Mouse (Mus musculus) neural tube, embryonic 13.5 days (tissue): ENCODE data around the gene Tead1. TPM values are rescaled to one million over a fixed set of nuclear protein-coding genes. Genes with fewer than 3 reads are reported as not detected.

Experiments
- ATAC-seq: fragments of 200-750 bp; cut with Nextera tagmentation; 2 replicates; pipeline ENCODE4 v1.8.0; 2017; ENCODE audit warnings: low read depth, mild to moderate bottlenecking, moderate TSS enrichment, moderate library complexity
- H3K27ac ChIP-seq: fragments of 300-500 bp; sonication (generic); replicated peaks from 2 replicates; pipeline ENCODE4 v1.5.1; 2015; ENCODE audit warnings: moderate library complexity, mild to moderate bottlenecking, inconsistent platforms
- H3K27me3 ChIP-seq: fragments of 300-500 bp; sonication (generic); 2 replicates; pipeline ENCODE4 v1.6.1; 2015; ENCODE audit warnings: mild to moderate bottlenecking, inconsistent platforms
- H3K36me3 ChIP-seq: fragments of 300-500 bp; sonication (generic); 2 replicates; pipeline ENCODE4 v1.6.1; 2015; ENCODE audit warnings: mild to moderate bottlenecking, inconsistent platforms
- H3K4me1 ChIP-seq: fragments of 300-500 bp; sonication (generic); replicated peaks from 2 replicates; pipeline ENCODE4 v1.6.1; 2015; ENCODE audit warnings: inconsistent platforms
- H3K4me2 ChIP-seq: fragments of 300-500 bp; sonication (generic); 2 replicates; pipeline ENCODE4 v1.6.1; 2015; ENCODE audit warnings: inconsistent platforms, mild to moderate bottlenecking, moderate library complexity
- H3K4me3 ChIP-seq: fragments of 300-500 bp; sonication (generic); 2 replicates; pipeline ENCODE4 v1.5.1; 2015; ENCODE audit warnings: mild to moderate bottlenecking, inconsistent platforms
- H3K9ac ChIP-seq: fragments of 300-500 bp; sonication (generic); 2 replicates; pipeline ENCODE4 v1.6.1; 2015; ENCODE audit warnings: moderate library complexity, mild to moderate bottlenecking, inconsistent platforms
- H3K9me3 ChIP-seq: fragments of 300-500 bp; sonication (generic); 2 replicates; pipeline ENCODE4 v1.6.1; 2016; ENCODE audit warnings: inconsistent platforms
- WGBS: fragments of 180-500 bp; shearing (Covaris S2); methylation state at CpG from one replicate; pipeline ENCODE4 v1.1.7; 2015; 5-methylcytosine and 5-hydroxymethylcytosine counted together
- polyA plus RNA-seq: library from polyadenylated mRNA; unstranded; fragments of >200 nt; fragmentation: Nextera tagmentation; extraction: Ambion mirVana; gene quantifications from 2 replicates; pipeline ENCODE4 v1.2.1, GENCODE M21; 2015

Gene Tead1
- polyA plus RNA-seq, 1 experiment from 2014 or later: 18.5 TPM

- H3K27ac ChIP-seq: no peak overlapping the region
- peak overlapping the region; percentile 34; the same call in 1 of the 2 replicates for H3K9ac ChIP-seq
- H3K36me3 ChIP-seq: 0 out of 2 replicates have a peak, but pooled peaks cover 6% of the 10 kb centered on the region
- H3K4me3 ChIP-seq: no peak overlapping the region
- WGBS: 16% methylated on average over 5 of the region's 5 CpGs
- no peak overlapping the region for H3K4me2 ChIP-seq
- no peaks in the 10 kb centered on the region for H3K27me3 ChIP-seq
- H3K9me3 ChIP-seq: no peaks in the 10 kb centered on the region
- peaks cover 62% of the 10 kb centered on the region for H3K4me1 ChIP-seq
- 0 out of 2 replicates have a peak, but pooled peaks have one; percentile 10 for ATAC-seq
Measured at GRCm38 (mm10) chr7:112854516-112854915, 175.4 kb downstream of the Tead1 start.

- peaks cover 61% of the 10 kb centered on the region for H3K4me1 ChIP-seq
- H3K4me2 ChIP-seq: no peak overlapping the region
- no peak overlapping the region for H3K4me3 ChIP-seq
- ATAC-seq: no peak
- 0 out of 2 replicates have a peak overlapping the region, but pooled peaks have one; percentile 8 for H3K9ac ChIP-seq
- no peak overlapping the region for H3K27ac ChIP-seq
- WGBS: 79% methylated on average over 6 of the region's 6 CpGs
- H3K9me3 ChIP-seq: no peaks in the 10 kb centered on the region
- H3K27me3 ChIP-seq: no peaks in the 10 kb centered on the region
- 0 out of 2 replicates have a peak, but pooled peaks cover 6% of the 10 kb centered on the region for H3K36me3 ChIP-seq
Measured at GRCm38 (mm10) chr7:112855419-112855818, 176.3 kb downstream of the Tead1 start.

DNA sequence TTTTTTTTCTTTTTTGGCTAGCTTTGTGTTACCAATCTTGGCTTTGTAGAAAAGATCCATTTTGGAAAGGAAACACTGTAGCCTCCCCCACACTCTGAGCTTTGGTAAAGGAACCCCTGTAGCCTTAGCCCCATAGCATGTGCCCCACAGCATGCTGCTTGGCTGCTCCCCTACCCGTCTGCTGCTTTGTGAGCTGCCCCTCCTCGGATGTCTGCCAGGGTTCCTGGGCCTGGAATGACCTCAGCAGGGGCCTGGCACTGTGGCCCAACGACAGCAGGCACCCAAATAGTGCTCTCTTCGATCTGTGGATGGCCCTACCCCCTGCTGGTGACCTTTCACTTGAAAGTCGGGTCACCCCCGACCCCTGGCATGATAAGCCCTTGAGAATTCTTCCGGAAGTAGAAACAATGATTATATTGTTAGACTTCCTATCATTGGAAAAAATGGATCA is 177.0 kb downstream of the Tead1 start:
- Histone ChIP-seq H3K4me2 (no peak overlapping the region), H3K27ac (no peak overlapping the region), H3K4me3 (no peak overlapping the region), H3K9ac (no peak overlapping the region), H3K36me3 (0 out of 2 replicates have a peak, but pooled peaks cover 6% of the 10 kb centered on the region), H3K27me3 (no peaks in the 10 kb centered on the region), H3K4me1 (peaks cover 54% of the 10 kb centered on the region), H3K9me3 (no peaks in the 10 kb centered on the region)
- 30% methylated on average over 7 of the region's 7 CpGs for WGBS
- no peak for ATAC-seq

GRCm38 (mm10) chr7:112856583-112856982 is 177.5 kb downstream of the Tead1 start:
- Histone ChIP-seq H3K4me3 (no peak overlapping the region), H3K27me3 (no peaks in the 10 kb centered on the region), H3K9ac (no peak overlapping the region), H3K9me3 (no peaks in the 10 kb centered on the region), H3K4me2 (no peak overlapping the region), H3K36me3 (peaks cover 9% of the 10 kb centered on the region; the same call in 1 of the 2 replicates), H3K27ac (no peak overlapping the region), H3K4me1 (peaks cover 50% of the 10 kb centered on the region)
- WGBS: 56% methylated on average over 10 of the region's 10 CpGs
- ATAC-seq: no peak

GRCm38 (mm10) chr7:112859887-112860286 is 180.8 kb downstream of the Tead1 start:
- no peaks in the 10 kb centered on the region for H3K9me3 ChIP-seq
- WGBS: 94% methylated on average over 6 of the region's 6 CpGs
- peaks cover 28% of the 10 kb centered on the region for H3K36me3 ChIP-seq
- ATAC-seq: no peak
- H3K4me2 ChIP-seq: no peak overlapping the region
- no peak overlapping the region for H3K9ac ChIP-seq
- H3K27ac ChIP-seq: no peak overlapping the region
- H3K27me3 ChIP-seq: no peaks in the 10 kb centered on the region
- H3K4me1 ChIP-seq: peaks cover 19% of the 10 kb centered on the region
- no peak overlapping the region for H3K4me3 ChIP-seq

- no peak for ATAC-seq
- Histone ChIP-seq H3K36me3 (peaks cover 28% of the 10 kb centered on the region), H3K27me3 (no peaks in the 10 kb centered on the region), H3K9me3 (no peaks in the 10 kb centered on the region), H3K4me1 (no peaks in the 10 kb centered on the region), H3K9ac (no peak overlapping the region), H3K4me2 (no peak overlapping the region), H3K27ac (no peak overlapping the region), H3K4me3 (no peak overlapping the region)
- WGBS: 93% methylated on average over 5 of the region's 5 CpGs
Measured at GRCm38 (mm10) chr7:112862086-112862485, 183.0 kb downstream of the Tead1 start.

- Histone ChIP-seq H3K4me1 (peaks cover 13% of the 10 kb centered on the region), H3K9me3 (no peaks in the 10 kb centered on the region), H3K27me3 (no peaks in the 10 kb centered on the region), H3K4me2 (no peak overlapping the region), H3K9ac (no peak overlapping the region), H3K4me3 (no peak overlapping the region), H3K36me3 (peaks cover 22% of the 10 kb centered on the region), H3K27ac (no peak overlapping the region)
- 93% methylated on average over 8 of the region's 8 CpGs for WGBS
- ATAC-seq: no peak
Measured at GRCm38 (mm10) chr7:112864188-112864587, 185.1 kb downstream of the Tead1 start.

DNA sequence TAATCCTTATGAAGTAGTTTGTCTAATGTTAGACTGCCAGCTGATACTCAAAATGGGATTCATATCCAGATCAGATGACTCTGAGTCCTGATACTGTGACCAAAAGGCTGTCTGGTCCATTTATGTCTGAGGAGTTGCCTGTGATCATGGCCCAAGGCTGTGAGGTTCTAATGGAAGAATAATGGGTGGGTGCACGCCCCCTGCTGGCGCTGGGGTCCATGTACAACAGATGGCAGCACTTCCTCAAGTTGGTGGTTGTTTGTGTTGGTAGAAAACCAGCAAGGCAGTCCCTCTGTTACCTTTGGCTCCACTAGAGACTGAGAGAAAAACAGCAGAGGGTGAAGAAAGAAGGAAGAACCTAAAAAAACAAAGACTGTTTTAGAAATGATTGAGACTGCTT is 186.6 kb downstream of the Tead1 start:
- Histone ChIP-seq H3K4me2 (no peak overlapping the region), H3K4me3 (no peak overlapping the region), H3K36me3 (peaks cover 22% of the 10 kb centered on the region), H3K4me1 (peaks cover 13% of the 10 kb centered on the region), H3K9me3 (no peaks in the 10 kb centered on the region), H3K27me3 (no peaks in the 10 kb centered on the region), H3K9ac (no peak overlapping the region), H3K27ac (no peak overlapping the region)
- WGBS: 9% methylated on average over 2 of the region's 2 CpGs
- no peak for ATAC-seq

DNA sequence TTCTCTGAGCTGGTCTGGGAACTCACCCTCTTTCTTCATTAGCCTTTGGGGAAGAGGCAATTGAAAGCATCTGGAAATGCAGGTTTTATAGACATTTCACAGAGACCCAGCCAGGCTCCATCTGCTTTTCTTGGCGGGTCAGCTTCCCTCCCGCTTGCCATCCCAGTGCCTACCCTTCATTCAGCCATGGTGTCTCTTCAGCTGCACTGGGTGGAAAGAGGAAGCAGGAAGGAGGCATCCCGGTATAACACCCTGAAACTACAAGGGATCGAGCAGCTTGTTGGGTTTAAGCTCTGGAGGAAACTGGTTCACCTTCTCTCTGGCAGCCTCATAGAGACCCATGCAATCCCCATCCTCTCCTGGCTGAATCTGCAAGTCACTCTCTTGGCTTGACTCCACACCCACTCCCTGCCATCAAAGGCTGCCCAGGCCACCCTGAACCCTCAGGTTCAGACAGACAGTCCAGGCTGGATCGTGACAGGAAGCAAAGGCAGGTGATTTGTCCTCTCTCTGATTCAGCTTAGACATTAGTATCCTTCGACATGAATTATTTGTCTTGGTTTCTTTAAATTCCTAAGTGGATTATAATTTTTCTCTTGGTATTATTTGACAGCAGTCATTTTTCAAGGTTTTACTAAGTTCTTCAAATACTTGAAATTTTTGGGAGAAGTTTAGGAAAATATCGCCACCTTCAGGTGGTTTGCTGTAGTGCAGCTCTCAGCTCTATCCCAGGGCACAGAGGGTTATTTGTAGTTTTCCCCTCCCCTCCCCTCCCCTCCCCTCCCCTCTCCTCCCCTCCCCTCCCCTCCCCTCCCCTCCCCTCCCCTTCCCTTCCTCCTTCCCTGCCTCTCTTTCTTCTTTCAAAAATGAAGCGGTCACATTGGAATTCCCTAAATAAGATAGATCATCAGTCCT is 189.7 kb downstream of the Tead1 start:
- Histone ChIP-seq H3K9ac (no peak overlapping the region; the same call in 1 of the 2 replicates), H3K4me3 (no peak overlapping the region), H3K36me3 (no peaks in the 10 kb centered on the region), H3K9me3 (no peaks in the 10 kb centered on the region), H3K27me3 (no peaks in the 10 kb centered on the region), H3K4me1 (peaks cover 13% of the 10 kb centered on the region), H3K4me2 (no peak overlapping the region), H3K27ac (peak overlapping the region; percentile 61; the same call in 1 of the 2 replicates)
- 50% methylated on average over 7 of the region's 8 CpGs for WGBS
- 0 out of 2 replicates have a peak, but pooled peaks have one; percentile 56 for ATAC-seq

DNA sequence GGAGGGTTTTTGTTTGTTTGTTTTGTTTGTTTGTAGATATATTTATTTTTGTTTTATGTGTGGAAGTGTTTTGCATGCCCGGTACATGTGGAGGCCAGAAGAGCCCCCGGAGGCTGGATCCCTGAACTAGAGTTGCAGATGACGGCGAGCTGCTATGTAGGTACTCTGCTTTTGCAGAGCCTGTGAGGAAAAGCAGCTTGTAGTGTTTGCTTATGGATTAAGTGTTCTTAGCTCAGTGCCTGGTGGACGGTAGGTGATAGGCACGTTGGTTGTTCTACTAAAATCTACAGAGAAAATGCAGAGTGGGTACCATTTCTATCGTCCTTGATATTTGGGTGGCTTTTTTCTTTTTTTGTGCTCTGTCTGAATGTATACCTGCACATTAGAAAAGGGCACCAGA is 192.6 kb downstream of the Tead1 start:
- H3K27me3 ChIP-seq: no peaks in the 10 kb centered on the region
- ATAC-seq: no peak
- H3K9ac ChIP-seq: no peak overlapping the region
- peaks cover 8% of the 10 kb centered on the region for H3K36me3 ChIP-seq
- 95% methylated on average over 7 of the region's 7 CpGs for WGBS
- no peak overlapping the region for H3K4me3 ChIP-seq
- H3K27ac ChIP-seq: no peak overlapping the region
- H3K4me1 ChIP-seq: peaks cover 17% of the 10 kb centered on the region
- no peaks in the 10 kb centered on the region for H3K9me3 ChIP-seq
- H3K4me2 ChIP-seq: no peak overlapping the region

DNA sequence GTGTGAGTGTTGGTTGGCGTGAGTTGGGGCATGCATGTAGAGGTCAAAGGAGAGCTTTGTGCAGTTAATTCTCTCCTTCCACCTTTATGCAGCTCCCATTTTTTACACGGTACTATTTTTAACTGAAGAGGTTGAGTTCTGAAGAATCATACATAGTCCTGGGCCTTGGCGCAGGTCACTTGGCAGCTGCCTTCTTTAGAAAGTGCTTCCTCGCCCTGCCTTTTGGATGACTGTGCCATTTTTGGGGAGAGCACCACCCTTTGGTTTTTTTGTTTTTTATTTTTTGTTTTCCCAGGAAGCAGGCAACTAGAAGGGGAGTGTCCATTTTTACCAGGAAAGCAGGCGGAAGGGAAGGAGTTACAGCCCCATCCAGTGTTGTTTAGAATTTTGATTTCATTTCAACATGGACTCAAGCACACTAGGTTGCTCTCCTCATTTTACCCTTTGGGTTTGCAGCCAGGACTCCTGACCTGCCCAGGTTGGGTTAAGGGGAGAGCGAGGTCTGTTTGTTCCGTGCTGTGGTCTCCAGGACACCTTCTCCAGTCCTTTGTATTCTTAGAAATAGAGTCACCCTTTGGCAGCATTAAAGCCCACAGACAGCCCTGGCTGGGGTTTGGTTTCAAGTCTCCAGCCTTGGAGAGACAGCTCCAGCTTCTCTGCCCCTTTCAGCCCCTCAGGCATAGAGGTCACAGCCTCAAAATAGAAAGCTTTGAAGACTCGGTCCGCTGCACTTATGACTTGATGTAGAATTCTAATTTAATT is 193.5 kb downstream of the Tead1 start:
- Histone ChIP-seq H3K9me3 (no peaks in the 10 kb centered on the region), H3K27me3 (no peaks in the 10 kb centered on the region), H3K36me3 (peaks cover 8% of the 10 kb centered on the region), H3K4me2 (no peak overlapping the region), H3K9ac (no peak overlapping the region), H3K4me1 (peaks cover 25% of the 10 kb centered on the region), H3K4me3 (no peak overlapping the region), H3K27ac (no peak overlapping the region)
- ATAC-seq: no peak
- 81% methylated on average over 9 of the region's 9 CpGs for WGBS

GRCm38 (mm10) chr7:112876128-112876527 is 197.0 kb downstream of the Tead1 start:
- Histone ChIP-seq H3K4me3 (no peak overlapping the region), H3K4me1 (peaks cover 18% of the 10 kb centered on the region), H3K9ac (no peak overlapping the region), H3K27ac (no peak overlapping the region), H3K4me2 (no peak overlapping the region), H3K27me3 (no peaks in the 10 kb centered on the region), H3K36me3 (peaks cover 13% of the 10 kb centered on the region), H3K9me3 (no peaks in the 10 kb centered on the region)
- WGBS: 94% methylated on average over 10 of the region's 10 CpGs
- ATAC-seq: no peak
